Mouse (Mus musculus): ENCODE measurements around the gene Tfr2. TPM values are rescaled to one million over a fixed set of nuclear protein-coding genes. Genes with fewer than 3 reads are reported as not detected.

Tfr2 gene
- polyA plus RNA-seq, 2 experiments: 1.3 to 2.1 TPM

DNA sequence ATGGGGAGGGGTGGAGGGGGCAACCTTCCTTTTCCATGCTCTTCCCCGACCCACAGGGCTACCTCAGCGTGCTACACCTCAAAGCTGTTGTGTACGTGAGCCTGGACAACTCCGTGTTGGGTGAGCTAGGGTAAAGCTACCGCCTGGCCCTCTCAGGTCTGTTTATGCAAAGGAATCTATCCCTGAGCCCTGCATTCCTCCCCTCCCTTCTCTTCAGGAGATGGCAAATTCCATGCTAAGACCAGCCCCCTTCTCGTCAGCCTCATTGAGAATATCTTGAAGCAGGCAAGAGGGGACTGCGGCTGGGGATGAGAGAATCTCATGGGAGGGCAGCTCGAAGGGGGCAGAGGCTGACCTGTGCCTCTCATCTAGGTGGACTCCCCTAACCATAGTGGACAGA, 13.1 kb downstream of the Tfr2 start:
- H3K4me3 ChIP-seq (replicated peaks; ENCODE audit: low read length): 0 out of 2 replicates have a peak overlapping the region, but pooled peaks have one; percentile 35
- no peak for ATAC-seq (ENCODE audit: low FRiP score, low read depth)

DNA sequence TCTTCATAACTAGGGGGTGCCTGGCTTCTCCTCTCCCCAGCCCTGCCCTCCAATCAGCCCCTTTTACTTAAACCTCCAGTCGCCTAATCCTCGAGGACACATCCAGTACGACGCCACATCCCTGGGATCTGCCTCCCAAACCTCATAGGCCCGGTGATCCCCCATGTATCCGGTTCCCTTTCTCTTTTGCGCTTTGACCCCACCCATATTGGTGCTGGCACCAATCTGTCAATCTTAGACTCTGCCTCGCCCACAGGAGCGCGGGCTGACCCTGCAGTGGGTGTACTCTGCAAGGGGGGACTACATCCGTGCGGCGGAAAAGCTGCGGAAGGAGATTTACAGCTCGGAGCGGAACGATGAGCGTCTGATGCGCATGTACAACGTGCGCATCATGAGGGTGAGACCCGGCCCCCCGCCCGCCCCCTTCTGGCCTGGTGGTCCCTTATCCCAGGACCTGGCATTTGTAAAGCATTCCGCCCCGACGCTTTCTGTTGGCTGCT, 14.1 kb downstream of the Tfr2 start:
- H3K36me3 ChIP-seq (ENCODE audit: control insufficient read depth, insufficient read depth, low read length): no peaks in the 10 kb centered on the region
- no peaks in the 10 kb centered on the region for H3K4me1 ChIP-seq (ENCODE audit: control insufficient read depth, insufficient read depth, low read length)
- WGBS: 18% methylated on average over 27 of the region's 27 CpGs
- no peak overlapping the region for H3K27ac ChIP-seq (replicated peaks; ENCODE audit: low read depth, low read length)
- peak overlapping the region; percentile 46 for H3K9ac ChIP-seq (ENCODE audit: low read depth, low read length, severe bottlenecking)
- H3K4me3 ChIP-seq (replicated peaks; ENCODE audit: low read length): peak overlapping the region; percentile 35
- peak; percentile 65 for DNase-seq (ENCODE audit: low spot score)
- peaks cover 19% of the 10 kb centered on the region for H3K27me3 ChIP-seq (ENCODE audit: control insufficient read depth, insufficient read depth, low read length)
- no peaks in the 10 kb centered on the region for H3K9me3 ChIP-seq (ENCODE audit: control insufficient read depth, low read length)
- ATAC-seq (ENCODE audit: low FRiP score, low read depth): peak; percentile 68
- peak overlapping the region; percentile 50 for H3K4me2 ChIP-seq (replicated peaks; ENCODE audit: low read depth, low read length, severe bottlenecking)
- TF ChIP-seq POLR2A (IDR thresholded peaks at IDR 0.05; ENCODE audit: borderline replicate concordance, extremely low read depth, insufficient read depth, insufficient read length): no peak

More for the DNA sequence above, 13.1 kb downstream of the Tfr2 start:
- TF ChIP-seq POLR2A (IDR thresholded peaks at IDR 0.05; ENCODE audit: borderline replicate concordance, extremely low read depth, insufficient read depth, insufficient read length): no peak
- H3K27me3 ChIP-seq (ENCODE audit: control insufficient read depth, insufficient read depth, low read length): peaks cover 19% of the 10 kb centered on the region
- no peaks in the 10 kb centered on the region for H3K4me1 ChIP-seq (ENCODE audit: control insufficient read depth, insufficient read depth, low read length)
- DNase-seq (ENCODE audit: low spot score): no peak
- no peaks in the 10 kb centered on the region for H3K9me3 ChIP-seq (ENCODE audit: control insufficient read depth, low read length)
- H3K36me3 ChIP-seq (ENCODE audit: control insufficient read depth, insufficient read depth, low read length): no peaks in the 10 kb centered on the region
- no peak overlapping the region; the same call in 1 of the 2 replicates for H3K4me2 ChIP-seq (replicated peaks; ENCODE audit: low read depth, low read length, severe bottlenecking)
- H3K9ac ChIP-seq (ENCODE audit: low read depth, low read length, severe bottlenecking): no peak overlapping the region
- 39% methylated on average over 8 of the region's 8 CpGs for WGBS
- H3K27ac ChIP-seq (replicated peaks; ENCODE audit: low read depth, low read length): no peak overlapping the region

DNA sequence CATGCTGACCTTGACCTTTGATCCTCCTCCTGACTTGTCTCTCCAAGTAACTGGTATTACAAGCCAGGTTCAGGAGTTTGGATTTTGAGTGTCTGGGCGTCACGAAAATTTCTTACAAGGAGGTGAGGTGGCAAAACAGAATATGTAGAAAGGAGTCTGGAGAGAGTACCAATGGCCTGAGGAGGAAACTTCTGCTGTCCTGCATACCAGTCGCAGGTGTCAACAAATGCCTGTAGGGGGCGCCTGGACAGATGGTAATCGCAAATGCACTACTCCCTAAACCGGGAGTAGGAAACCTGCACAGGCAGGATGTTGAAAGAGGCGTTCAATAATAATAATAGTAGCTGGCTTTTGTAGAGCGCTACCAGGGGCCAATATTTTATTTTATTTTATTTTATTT, 15.3 kb downstream of the Tfr2 start:
- H3K27me3 ChIP-seq (ENCODE audit: control insufficient read depth, insufficient read depth, low read length): peaks cover 19% of the 10 kb centered on the region
- H3K4me3 ChIP-seq (replicated peaks; ENCODE audit: low read length): no peak overlapping the region
- H3K9ac ChIP-seq (ENCODE audit: low read depth, low read length, severe bottlenecking): no peak overlapping the region
- H3K4me1 ChIP-seq (ENCODE audit: control insufficient read depth, insufficient read depth, low read length): no peaks in the 10 kb centered on the region
- no peak overlapping the region for H3K27ac ChIP-seq (replicated peaks; ENCODE audit: low read depth, low read length)
- 29% methylated on average over 8 of the region's 8 CpGs for WGBS
- no peak for TF ChIP-seq POLR2A (IDR thresholded peaks at IDR 0.05; ENCODE audit: borderline replicate concordance, extremely low read depth, insufficient read depth, insufficient read length)
- DNase-seq (ENCODE audit: low spot score) (peak; percentile 75), ATAC-seq (ENCODE audit: low FRiP score, low read depth) (no peak)
- no peak overlapping the region for H3K4me2 ChIP-seq (replicated peaks; ENCODE audit: low read depth, low read length, severe bottlenecking)
- no peaks in the 10 kb centered on the region for H3K36me3 ChIP-seq (ENCODE audit: control insufficient read depth, insufficient read depth, low read length)
- H3K9me3 ChIP-seq (ENCODE audit: control insufficient read depth, low read length): no peaks in the 10 kb centered on the region

DNA sequence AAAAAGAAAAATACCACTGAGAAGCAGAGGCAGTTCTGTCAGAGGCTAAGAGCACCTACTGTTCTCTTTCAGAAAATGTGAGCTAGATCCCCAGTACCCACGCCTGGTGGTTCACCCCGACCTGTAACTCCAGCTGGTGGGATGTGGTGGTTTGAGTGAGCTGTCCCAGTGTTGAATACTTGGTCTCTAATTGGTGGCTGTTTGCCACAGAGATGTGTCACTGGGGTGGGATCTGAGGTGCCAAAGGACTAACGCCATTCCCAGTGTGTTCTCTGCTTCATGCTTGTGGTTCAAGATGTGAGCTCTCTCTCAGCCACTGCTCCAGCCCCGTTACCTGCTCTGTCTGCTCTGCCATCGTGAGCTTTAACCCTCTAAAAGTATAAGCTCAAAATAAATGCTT, 20.9 kb downstream of the Tfr2 start:
- Histone ChIP-seq H3K36me3 (ENCODE audit: control insufficient read depth, insufficient read depth, low read length) (no peaks in the 10 kb centered on the region), H3K27ac (replicated peaks; ENCODE audit: low read depth, low read length) (no peak overlapping the region), H3K4me2 (replicated peaks; ENCODE audit: low read depth, low read length, severe bottlenecking) (no peak overlapping the region), H3K9ac (ENCODE audit: low read depth, low read length, severe bottlenecking) (no peak overlapping the region), H3K27me3 (ENCODE audit: control insufficient read depth, insufficient read depth, low read length) (no peaks in the 10 kb centered on the region), H3K4me3 (replicated peaks; ENCODE audit: low read length) (no peak overlapping the region), H3K4me1 (ENCODE audit: control insufficient read depth, insufficient read depth, low read length) (no peaks in the 10 kb centered on the region), H3K9me3 (ENCODE audit: control insufficient read depth, low read length) (no peaks in the 10 kb centered on the region)
- no peak for ATAC-seq (ENCODE audit: low FRiP score, low read depth)
- TF ChIP-seq POLR2A (IDR thresholded peaks at IDR 0.05; ENCODE audit: borderline replicate concordance, extremely low read depth, insufficient read depth, insufficient read length): no peak
- 69% methylated on average over 5 of the region's 5 CpGs for WGBS
- no peak for DNase-seq (ENCODE audit: low spot score)

DNA sequence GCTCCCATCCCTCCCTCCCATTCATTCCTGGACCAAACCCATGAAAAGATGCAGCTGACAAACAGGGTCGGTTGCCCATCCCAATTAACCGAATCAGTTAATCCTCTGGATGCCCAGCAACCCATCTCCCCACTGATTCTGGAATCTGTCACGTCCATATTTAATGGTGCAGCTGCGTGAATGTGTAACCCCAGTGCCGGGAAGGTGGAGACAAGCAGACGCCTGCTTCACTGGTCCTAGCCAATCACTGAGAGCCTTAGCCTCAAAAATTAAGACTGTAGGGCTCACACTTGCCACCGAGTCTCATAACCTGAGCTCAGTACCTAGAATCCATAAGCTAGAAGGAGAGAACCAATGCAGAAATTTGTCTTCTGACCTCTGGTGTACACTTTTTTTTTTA, 26.3 kb downstream of the Tfr2 start:
- Histone ChIP-seq H3K9ac (ENCODE audit: low read depth, low read length, severe bottlenecking) (no peak overlapping the region), H3K36me3 (ENCODE audit: control insufficient read depth, insufficient read depth, low read length) (0 out of 2 replicates have a peak, but pooled peaks cover 9% of the 10 kb centered on the region), H3K4me2 (replicated peaks; ENCODE audit: low read depth, low read length, severe bottlenecking) (no peak overlapping the region), H3K9me3 (ENCODE audit: control insufficient read depth, low read length) (no peaks in the 10 kb centered on the region), H3K4me3 (replicated peaks; ENCODE audit: low read length) (no peak overlapping the region), H3K27ac (replicated peaks; ENCODE audit: low read depth, low read length) (no peak overlapping the region), H3K4me1 (ENCODE audit: control insufficient read depth, insufficient read depth, low read length) (peaks cover 11% of the 10 kb centered on the region; the same call in 1 of the 2 replicates), H3K27me3 (ENCODE audit: control insufficient read depth, insufficient read depth, low read length) (no peaks in the 10 kb centered on the region)
- 77% methylated on average over 7 of the region's 7 CpGs for WGBS
- no peak for DNase-seq (ENCODE audit: low spot score)
- ATAC-seq (ENCODE audit: low FRiP score, low read depth): no peak
- TF ChIP-seq POLR2A (IDR thresholded peaks at IDR 0.05; ENCODE audit: borderline replicate concordance, extremely low read depth, insufficient read depth, insufficient read length): no peak

All from limb, embryonic 14.5 days (tissue).